Mouse (Mus musculus) megakaryocyte-erythroid progenitor cell, adult 5-6 weeks (primary cell): ENCODE measurements around the gene E130308A19Rik. TPM values are rescaled to one million over a fixed set of nuclear protein-coding genes. Genes with fewer than 3 reads are reported as not detected.

ENCODE experiments used
- ATAC-seq: replicated peaks from 2 replicates; pipeline ENCODE4 v1.8.0; 2016; ENCODE audit warnings: mild to moderate bottlenecking, inconsistent platforms; ENCODE audit not compliant: severe bottlenecking, poor library complexity, low FRiP score, low TSS enrichment
- total RNA-seq, 2 experiments: library from RNA; stranded (forward) in 1 of 2; stranded (reverse) in 1 of 2; fragments of 200-1000, 215-1000 nt in 1 of 2; fragments of >200 nt in 1 of 2; fragmentation: Nextera tagmentation in 1 of 2; gene quantifications; 2 replicates each; pipeline ENCODE4 v1.2.3; 2014 to 2017

Gene E130308A19Rik
- total RNA-seq, 2 experiments from 2014 or later = 9.6 to 24.1 TPM

DNA sequence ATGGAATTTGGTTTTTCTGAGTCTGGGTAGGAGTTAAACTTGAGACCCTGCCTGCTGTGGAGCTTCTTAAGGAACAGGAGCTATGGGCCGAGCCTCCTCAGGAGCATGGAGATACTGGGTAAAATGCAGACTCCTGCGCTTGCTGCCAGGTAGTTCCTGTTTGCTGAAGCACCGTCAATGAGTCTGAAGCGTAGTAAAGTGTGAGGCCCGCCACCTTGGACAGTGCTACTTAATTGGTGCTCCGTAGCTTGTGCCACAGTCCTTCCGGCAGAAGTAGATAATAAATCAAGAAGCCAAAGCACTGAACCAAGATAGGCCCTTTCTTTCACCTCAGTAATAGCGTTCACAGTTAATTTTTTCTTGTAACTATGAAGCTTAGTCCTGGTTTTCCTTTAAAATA, 92.5 kb downstream of the E130308A19Rik start:
- peak; percentile 76 for ATAC-seq

DNA sequence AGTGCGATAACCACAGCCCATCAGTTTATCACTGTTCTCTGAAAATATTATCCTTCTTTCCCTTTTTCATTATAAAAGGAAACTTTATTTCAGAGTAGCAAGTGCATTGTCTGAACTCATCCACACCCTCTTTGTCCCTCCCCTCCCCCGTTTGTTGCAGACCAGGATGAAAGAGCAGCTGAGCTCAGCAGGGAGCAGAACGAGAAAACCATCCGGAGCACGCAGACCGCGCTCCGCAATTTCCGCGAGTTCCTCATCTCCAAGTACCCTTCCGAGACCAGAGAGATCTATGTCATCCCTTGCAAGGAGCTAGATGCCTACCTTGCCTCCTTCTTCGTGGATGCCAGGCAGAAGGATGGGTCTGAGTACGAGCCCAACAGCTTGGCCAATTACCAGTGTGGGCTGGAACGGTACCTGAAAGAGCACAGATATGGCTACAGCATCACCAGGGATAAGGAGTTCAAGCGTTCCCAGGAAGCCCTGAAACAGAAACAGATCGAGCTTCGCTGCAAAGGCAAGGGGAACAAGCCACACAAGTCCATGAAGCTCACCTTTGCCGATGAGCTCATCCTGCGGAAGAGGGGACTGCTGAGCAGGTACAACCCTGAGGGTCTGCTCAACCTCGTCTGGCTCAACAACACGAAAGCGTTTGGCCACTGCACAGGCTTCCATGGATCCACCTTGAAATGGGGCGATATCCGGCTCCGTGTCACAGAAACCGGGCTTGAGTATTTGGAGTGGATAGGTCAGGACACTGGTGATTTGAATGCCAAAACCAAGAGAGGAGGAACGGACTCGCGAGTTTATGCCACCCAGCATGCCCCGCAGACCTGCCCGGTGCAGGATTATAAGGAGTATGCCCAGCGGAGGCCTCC, 93.7 kb downstream of the E130308A19Rik start:
- no peak for ATAC-seq

DNA sequence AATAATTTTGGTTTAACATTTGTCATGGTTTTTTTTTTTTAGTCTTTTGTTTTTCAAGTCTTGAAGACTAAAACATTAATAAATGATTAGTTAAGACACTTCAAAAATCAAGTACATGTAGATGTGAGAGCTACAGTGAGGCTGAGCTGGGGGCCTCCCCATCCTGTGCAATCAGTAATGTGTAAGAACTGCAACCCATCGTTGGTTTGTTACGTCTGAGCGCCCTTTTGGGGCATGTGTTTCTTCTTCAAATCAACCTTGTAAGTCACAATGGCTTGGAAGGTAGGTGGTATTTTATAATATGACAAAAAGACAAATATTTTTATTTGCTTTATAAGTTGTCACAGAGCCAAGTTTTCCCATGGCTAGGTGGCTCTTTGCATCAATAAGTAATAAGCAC, 95.8 kb downstream of the E130308A19Rik start:
- no peak for ATAC-seq

DNA sequence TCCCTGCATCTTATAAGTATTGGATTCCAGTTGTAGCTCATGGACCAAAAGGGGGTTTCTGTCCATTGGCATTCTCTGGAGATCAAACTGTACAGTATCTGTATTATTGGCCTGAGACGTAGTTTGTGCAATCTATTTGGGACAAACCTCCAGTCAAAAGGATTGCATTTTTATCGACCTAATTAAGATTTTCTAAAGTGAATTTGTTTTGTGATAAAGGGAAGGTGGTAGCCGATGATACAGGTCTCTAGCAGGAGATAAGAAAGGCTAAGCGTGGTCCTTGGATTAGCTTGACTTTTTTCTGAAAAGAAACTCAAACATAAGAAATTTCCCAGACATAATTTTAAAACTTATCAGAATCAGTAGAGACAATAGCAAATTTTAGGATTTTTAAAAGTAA, 99.6 kb downstream of the E130308A19Rik start:
- ATAC-seq = no peak

DNA sequence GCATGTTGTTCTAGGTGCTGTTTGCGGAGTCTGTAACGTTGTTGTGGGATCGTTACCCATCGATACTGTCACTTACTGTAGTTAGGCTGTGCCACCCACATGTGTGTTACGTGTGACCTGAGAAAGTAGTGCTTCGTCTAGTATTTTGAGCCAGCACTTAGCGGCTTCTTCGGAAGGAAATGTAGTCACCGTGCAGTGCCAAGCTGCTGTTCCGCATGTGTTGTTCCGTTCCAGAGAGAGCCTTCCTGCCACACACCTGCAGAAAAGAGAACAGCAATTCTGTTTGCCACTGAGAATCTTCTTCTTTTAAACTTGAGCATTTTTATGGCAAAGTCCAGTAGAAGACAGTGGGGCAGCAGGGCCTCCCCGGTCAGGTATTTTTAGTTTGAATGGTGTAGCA, 100.5 kb downstream of the E130308A19Rik start:
- no peak for ATAC-seq

DNA sequence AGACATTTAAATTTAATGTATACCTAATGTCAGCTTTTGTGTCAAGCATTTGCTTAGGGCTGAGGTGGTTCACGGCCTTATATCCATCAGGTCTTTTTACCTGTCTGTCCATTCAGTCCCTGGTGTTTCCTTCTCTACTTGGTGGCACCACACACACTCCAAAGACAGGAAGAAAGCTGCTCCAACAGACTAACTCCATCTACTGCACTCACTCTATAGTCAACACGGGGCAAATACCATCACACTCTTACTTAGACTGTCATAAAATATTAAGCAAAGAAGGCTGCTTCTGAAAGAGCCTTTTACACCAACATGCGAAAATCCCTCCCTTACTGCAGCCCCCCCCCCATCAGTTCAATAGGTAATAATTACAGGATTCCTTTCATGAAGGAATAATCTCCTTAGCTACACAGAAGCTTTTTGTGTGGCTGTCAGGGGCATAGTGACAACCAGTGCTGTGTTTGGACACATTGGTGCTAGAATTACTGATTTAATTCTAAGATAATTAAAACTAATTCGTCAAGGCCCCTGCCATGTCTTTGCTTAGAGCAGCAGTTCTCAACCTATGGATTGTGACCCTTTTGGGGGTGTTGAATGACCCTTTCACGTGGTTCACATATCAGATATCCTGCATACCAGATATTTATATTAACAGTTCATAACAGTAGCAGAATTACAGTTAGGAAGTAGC, 101.3 kb downstream of the E130308A19Rik start:
- ATAC-seq = no peak

DNA sequence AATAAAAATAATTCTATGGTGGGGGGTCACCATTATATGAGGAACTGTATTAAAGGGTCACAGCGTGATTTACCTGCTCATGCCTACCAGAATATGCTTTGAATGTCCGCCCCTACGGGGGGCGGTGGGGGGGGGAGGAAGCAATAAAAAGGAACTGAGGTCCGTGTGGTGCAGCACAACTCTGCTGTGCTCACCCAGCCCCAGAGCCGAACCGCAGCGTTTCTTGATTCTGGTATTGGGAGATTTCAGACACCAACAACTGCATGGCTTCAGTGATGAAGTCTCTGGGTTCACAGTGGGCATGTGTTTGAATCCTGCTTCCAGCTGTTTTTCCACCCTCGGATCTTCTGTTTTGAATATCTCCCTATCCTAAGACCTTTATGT, 101.9 kb downstream of the E130308A19Rik start:
- ATAC-seq = no peak

DNA sequence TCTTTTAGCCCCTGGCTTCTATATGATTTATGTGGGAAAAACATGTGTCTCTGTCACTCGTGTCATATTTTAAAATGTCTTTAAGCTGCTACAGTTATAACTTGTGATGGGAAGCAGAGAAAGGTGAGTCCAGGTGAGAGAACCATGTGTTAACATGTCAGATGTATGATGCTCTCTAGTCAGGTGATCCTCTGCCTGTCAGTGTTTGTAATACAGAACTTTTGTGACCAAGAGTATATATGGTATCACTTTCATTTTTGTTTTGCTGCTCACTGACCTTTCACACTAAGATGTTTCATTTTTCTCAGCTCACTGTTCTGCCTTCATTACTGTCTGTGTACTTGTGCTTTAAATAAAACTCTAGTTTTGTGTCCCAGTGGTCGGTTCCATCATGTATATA, 102.8 kb downstream of the E130308A19Rik start:
- no peak for ATAC-seq

DNA sequence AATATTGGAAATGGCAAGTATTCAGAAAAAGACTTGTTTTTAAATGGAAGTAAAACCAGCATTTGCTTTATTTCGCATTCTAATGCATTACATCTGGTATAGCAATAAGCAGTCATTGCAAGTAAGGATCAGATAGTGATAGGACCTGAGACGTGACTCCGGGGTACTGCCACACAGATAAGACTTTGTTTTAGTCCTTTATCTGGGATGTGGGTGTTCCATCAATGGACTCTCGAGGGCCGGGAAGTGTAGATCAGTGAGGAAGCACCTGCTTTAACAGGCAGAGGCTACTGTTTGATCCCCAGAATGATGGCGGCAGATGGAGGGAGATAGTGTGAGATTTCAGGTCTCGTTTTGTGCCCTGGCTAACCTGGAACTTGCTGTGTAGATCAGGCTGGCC, 105.5 kb downstream of the E130308A19Rik start:
- peak; percentile 76 for ATAC-seq

DNA sequence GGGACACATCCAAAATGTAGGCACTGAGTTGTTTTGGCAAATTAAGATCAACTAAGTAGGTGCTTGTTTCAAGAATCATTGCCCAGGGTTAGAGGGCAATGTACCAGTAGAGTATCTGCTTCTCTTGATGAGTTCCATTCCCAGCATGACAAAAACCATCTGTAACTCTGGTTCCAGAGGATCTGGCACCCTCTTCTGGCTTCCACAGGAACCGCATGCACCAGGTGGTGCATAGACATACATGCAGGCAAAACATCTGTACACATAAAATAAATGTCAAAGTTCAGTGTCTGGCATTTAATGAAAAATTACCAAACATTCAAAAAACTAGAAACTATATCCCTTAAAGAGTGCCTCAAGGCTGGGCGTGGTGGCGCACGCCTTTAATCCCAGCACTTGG, 113.3 kb downstream of the E130308A19Rik start:
- ATAC-seq = 0 out of 2 replicates have a peak, but pooled peaks have one; percentile 41

DNA sequence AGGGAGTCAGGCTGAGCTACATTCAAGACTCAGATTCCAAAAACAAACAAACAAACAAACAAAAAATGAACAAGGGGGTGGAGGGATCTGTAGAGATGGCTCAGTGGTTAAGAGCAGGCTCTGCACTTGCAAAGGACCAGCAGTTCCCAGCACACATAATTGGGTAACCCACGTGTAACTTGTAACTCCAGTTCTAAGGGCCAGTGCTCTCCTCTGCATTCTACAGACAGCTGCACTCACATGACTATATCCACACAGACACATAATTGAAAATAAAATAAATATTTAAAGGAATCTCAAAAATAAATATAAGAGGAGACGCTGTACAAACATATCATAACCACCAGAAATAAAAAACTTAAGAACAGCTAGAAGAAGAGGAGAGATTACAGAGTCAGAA, 113.9 kb downstream of the E130308A19Rik start:
- no peak for ATAC-seq

DNA sequence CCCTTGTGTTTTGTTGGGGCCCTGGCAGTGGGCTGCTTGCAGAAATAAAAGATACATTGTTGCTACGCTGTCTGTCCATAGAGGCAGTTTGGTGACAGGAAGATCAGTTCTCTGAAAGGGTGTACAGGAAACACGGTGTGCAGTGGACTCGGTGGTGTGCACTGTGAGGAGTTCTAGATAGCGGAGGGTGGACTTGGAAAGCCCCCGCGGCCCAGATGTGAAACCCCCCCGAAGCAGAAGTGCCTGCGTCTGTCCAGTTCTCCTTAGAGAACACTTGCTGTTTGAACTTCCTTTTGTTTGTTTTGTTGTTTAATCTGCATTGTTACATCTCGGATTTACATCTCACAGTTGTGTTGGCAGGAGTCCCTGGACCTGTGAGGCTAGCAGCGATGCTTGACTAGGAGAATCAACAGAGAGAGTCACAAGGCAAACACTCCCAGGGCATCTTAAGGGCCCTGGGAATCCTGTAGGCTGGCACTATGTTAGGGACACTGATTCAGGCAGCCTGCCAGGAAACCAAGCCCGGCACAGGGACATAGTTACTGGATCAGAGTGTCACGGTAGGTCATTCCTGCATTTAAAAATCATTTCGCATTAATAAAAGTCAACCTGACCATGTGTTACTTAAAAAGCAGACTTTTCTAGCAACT, 127.6 kb downstream of the E130308A19Rik start:
- no peak for ATAC-seq

DNA sequence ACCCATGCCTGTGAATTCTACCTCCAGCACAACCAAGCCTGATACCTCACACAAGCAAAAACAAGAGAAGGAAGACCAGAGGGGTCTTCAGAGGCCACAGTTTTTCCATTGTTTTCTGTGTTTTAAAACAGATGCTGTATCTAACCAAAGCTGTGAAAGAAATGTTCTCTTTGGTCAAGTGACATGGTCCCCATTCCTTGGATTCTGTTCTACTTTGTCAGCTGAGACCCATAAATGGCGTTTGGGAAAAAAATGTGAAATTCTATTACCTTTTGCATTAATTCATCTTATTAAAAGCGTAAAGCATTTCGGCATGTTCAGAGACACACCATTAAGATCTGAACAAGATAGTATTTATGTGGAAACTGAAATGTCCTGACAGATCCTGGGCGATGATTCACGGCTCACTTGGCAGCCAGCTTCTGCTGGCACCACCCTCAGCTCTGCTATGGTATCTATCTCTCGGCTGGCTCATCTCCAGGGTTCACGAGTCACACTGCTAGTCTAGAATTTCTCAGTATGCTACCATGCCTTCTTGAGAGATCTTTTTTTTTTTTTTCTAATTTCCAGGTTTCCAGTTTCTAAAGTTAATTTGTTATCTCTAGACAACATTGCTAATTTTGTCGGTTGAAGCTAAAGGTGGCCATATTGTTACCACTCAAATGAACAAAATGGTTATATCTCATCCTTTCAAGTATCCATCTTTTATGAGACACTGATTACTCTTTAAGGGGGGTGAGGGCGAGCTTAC, 130.5 kb downstream of the E130308A19Rik start:
- ATAC-seq = peak; percentile 93

DNA sequence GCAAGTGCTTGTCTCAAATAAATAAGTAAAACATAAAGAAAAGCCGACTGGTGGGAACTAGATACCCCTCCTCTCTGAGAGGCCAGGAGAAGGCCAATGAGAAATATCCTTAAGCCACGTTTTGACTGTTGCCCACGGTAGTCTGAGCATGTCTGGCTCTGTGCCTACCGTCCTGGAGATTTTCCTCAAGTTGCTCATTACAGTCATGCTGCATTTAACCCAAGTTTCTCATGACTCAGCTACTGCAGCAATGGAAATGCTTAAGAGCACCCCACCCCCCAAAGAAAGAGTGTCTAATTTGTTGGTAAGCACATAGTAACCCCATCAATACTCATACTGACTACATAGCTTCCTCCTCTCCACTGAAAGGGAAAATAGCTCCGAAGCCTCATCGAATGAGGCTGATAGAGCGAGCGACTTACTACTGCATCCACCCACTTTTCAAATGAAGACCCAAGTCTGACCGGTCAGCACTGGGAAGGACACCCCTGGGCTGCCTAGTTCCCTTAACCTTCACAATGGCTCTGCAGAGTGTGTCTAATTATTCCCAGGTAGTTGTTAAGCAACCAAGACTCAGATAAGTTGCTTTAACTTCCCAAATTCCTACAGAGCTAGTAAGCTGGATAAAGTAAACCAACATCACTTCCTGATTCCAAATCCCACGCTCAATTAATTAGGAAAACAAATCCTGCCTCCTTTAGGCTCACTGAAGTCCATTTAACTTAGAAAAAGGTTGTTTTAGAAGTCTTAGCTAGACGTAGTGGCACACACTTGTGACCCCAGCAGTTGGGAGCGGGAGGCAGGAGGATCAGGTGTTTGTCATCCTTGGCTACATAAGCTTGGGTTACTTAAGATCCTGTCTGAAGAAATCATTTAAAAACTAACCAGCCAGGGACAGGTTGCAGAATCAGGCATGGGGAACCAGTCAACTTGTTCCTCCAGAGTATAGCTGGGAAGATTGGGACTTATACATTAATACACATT, 131.7 kb downstream of the E130308A19Rik start:
- ATAC-seq = no peak

DNA sequence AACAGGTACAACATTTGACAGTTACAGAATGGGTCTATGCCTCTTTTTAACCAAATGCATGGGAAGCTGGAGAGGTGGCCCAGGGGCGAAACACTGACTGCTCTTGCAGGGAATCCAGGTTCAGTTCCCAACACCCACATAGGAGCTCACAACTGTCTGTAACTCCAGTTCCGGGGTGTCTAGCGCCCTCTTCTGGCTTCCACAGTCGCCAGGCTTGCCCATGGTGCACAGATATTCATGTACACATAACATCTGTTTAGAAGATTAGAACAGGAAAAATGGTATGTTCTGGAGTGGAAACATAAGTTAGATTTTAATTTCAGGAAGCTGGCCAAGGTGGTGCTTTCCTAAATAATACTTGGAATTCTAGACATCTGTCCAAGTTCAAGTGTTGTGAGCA, 134.0 kb downstream of the E130308A19Rik start:
- ATAC-seq = no peak

DNA sequence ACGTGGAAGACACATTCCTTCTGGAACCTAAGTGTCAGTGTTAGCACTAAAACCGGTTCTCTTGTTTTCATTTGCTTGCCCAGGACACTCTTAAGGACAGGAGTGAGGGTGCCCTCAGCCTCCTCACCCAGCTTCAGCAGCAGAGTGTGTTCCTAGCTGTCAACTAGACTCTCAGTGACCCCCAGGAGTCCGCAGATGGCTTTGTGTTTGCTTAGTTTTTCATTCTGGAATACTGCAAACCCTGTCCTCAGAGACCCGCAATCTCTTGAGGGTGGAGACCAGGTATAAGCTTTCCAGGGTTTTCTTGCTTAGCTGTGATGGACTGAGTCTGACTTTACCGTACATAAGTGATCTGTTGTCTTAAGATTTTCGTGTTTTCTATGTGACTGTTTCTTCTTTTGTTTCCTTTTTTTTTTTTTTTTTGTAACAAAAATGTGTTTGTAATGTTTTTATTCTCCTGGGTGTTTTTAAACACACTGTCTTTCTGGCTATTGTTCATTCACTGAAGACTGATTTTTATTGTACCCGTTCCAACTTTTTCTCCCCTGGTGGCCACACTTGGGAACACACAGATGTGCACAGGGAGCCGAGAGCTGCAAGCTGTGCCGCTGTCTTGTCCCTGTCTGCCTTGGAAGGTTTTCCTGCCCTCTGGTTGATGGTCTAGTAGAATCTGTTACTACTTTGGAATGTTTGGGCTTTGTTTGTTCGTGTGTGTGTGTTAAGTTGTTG, 134.8 kb downstream of the E130308A19Rik start:
- 0 out of 2 replicates have a peak, but pooled peaks have one; percentile 46 for ATAC-seq

DNA sequence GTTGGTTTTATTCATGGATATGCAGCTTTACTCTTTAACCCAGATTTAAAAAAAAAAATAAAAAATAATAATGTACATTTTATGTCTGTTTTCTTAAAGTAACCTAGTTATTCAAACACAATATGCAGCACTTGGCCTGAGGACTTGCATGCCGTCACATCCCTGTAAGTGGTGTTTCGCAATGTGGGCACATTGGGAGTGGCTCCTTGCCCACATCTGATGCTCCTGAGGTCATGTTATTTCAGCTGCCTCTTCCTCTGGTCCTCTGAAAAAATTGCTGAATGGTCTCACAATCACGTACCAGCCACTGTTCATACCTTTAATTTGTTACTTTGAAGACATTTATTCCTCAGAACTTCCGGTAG, 135.3 kb downstream of the E130308A19Rik start:
- ATAC-seq = no peak

DNA sequence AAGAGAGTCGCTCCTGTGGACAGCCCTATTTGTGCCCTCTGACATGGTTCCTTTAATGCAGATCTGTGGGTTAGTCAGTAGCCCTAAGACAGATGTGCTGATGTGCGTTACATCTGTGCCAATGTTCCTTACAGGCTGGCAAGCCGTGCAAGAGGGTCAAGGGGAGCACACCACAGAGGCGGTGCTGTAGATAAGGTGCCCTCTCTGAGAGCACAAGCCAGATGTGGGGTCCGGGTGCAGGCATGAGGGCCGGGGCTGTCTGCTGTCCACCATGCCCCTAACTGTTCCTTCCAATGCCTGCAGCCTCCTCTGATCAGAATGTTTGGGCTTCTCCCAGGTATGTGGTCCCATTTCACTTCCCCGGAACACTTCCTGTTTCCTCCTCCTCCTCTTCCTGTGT, 138.9 kb downstream of the E130308A19Rik start:
- ATAC-seq = peak; percentile 45
